Mouse (Mus musculus): ENCODE results near the gene Bcas1. TPM values are rescaled to one million over a fixed set of nuclear protein-coding genes. Genes with fewer than 3 reads are reported as not detected.

Bcas1 gene
- total and polyA plus RNA-seq, 3 experiments, result 0.13 to 0.35 TPM; not detected in 1

- Histone ChIP-seq H3K4me3 (ENCODE audit: control insufficient read depth in 1 of 2, insufficient read depth in 1 of 2, low read depth in 2 of 2, low read length in 2 of 2) (no peak overlapping the region), H3K27me3 (ENCODE audit: control insufficient read depth in 1 of 2, insufficient read depth in 2 of 2, low read length in 2 of 2) (no peaks in the 10 kb centered on the region), H3K79me2 (ENCODE audit: control insufficient read depth, insufficient read depth, low read length, poor library complexity) (no peaks in the 10 kb centered on the region), H3K27ac (ENCODE audit: control insufficient read depth, low read depth, low read length) (no peak overlapping the region), H3K36me3 (ENCODE audit: control insufficient read depth in 1 of 2, insufficient read depth in 2 of 2, low read length in 2 of 2) (no peaks in the 10 kb centered on the region), H3K9me3 (replicated peaks; ENCODE audit: insufficient read depth, low read length) (no peaks in the 10 kb centered on the region), H3K4me1 (ENCODE audit: control insufficient read depth in 1 of 2, insufficient read depth in 2 of 2, low read length in 2 of 2) (no peaks in the 10 kb centered on the region), H3K9ac (ENCODE audit: control insufficient read depth, low read depth, low read length, poor library complexity, severe bottlenecking) (no peak overlapping the region)
- TF ChIP-seq SMC3 (IDR thresholded peaks at IDR 0.05; ENCODE audit: low read depth, low read length) (no peak), ZMIZ1 (IDR thresholded peaks at IDR 0.05; ENCODE audit: low read depth, low read length) (no peak), CHD2 (IDR thresholded peaks at IDR 0.05; ENCODE audit: low read length) (no peak), KAT2A (conservative IDR thresholded peaks at IDR 0.05; ENCODE audit: low read depth, low read length) (no peak), MYC (IDR thresholded peaks at IDR 0.05; ENCODE audit: low read depth, low read length) (no peak), EP300 (IDR thresholded peaks at IDR 0.05; ENCODE audit: low read depth in 1 of 2, low read length in 2 of 2) (no peak), RCOR1 (IDR thresholded peaks at IDR 0.05; ENCODE audit: low read depth, low read length) (no peak), JUND (IDR thresholded peaks at IDR 0.05; ENCODE audit: low read depth, low read length) (no peak), NELFE (IDR thresholded peaks at IDR 0.05; ENCODE audit: low read depth, low read length) (no peak), MEF2A (IDR thresholded peaks at IDR 0.05; ENCODE audit: extremely low read depth, insufficient replicate concordance, low read depth, low read length, poor library complexity, severe bottlenecking) (no peak), TAL1 (IDR thresholded peaks at IDR 0.05; ENCODE audit: low read length) (no peak), TBP (IDR thresholded peaks at IDR 0.05; ENCODE audit: low read depth, low read length) (no peak)
- no peak for DNase-seq (ENCODE audit: low read depth, low spot score)
Measured at GRCm38 (mm10) chr2:170446843-170447383, 19.3 kb upstream of the Bcas1 start.

- Histone ChIP-seq H3K36me3 (ENCODE audit: control insufficient read depth in 1 of 2, insufficient read depth in 2 of 2, low read length in 2 of 2) (no peaks in the 10 kb centered on the region), H3K9ac (ENCODE audit: control insufficient read depth, low read depth, low read length, poor library complexity, severe bottlenecking) (no peak overlapping the region), H3K79me2 (ENCODE audit: control insufficient read depth, insufficient read depth, low read length, poor library complexity) (no peaks in the 10 kb centered on the region), H3K27me3 (ENCODE audit: control insufficient read depth in 1 of 2, insufficient read depth in 2 of 2, low read length in 2 of 2) (no peaks in the 10 kb centered on the region), H3K4me1 (ENCODE audit: control insufficient read depth in 1 of 2, insufficient read depth in 2 of 2, low read length in 2 of 2) (no peaks in the 10 kb centered on the region), H3K4me3 (ENCODE audit: control insufficient read depth in 1 of 2, insufficient read depth in 1 of 2, low read depth in 2 of 2, low read length in 2 of 2) (no peak overlapping the region), H3K27ac (ENCODE audit: control insufficient read depth, low read depth, low read length) (no peak overlapping the region), H3K9me3 (replicated peaks; ENCODE audit: insufficient read depth, low read length) (no peaks in the 10 kb centered on the region)
- TF ChIP-seq CTCF (IDR thresholded peaks at IDR 0.05 in 2 of 3, conservative IDR thresholded peaks at IDR 0.05 in 1 of 3; ENCODE audit: control insufficient read depth in 1 of 3, insufficient read depth in 1 of 3, low read depth in 2 of 3, low read length in 3 of 3, poor library complexity in 1 of 3, severe bottlenecking in 1 of 3) (no peak), EP300 (IDR thresholded peaks at IDR 0.05; ENCODE audit: low read depth in 1 of 2, low read length in 2 of 2) (no peak), MYC (IDR thresholded peaks at IDR 0.05; ENCODE audit: low read depth, low read length) (no peak), HCFC1 (IDR thresholded peaks at IDR 0.05; ENCODE audit: low read depth, low read length) (no peak), CHD1 (IDR thresholded peaks at IDR 0.05; ENCODE audit: low read depth, low read length) (no peak), TAL1 (IDR thresholded peaks at IDR 0.05; ENCODE audit: low read length) (no peak), ZNF384 (IDR thresholded peaks at IDR 0.05; ENCODE audit: low read depth, low read length) (no peak), POLR2AphosphoS2 (IDR thresholded peaks at IDR 0.05; ENCODE audit: low read length) (no peak), RCOR1 (IDR thresholded peaks at IDR 0.05; ENCODE audit: low read depth, low read length) (no peak), TCF12 (IDR thresholded peaks at IDR 0.05; ENCODE audit: low read depth, low read length) (no peak), USF2 (IDR thresholded peaks at IDR 0.05; ENCODE audit: borderline replicate concordance in 1 of 2, insufficient read depth in 1 of 2, low read depth in 1 of 2, low read length in 2 of 2) (no peak), MAZ (IDR thresholded peaks at IDR 0.05; ENCODE audit: low read depth, low read length) (no peak), GABPA (IDR thresholded peaks at IDR 0.05; ENCODE audit: low read depth, low read length) (no peak), UBTF (IDR thresholded peaks at IDR 0.05; ENCODE audit: borderline replicate concordance, insufficient read depth, low read depth, low read length) (no peak)
- DNase-seq (ENCODE audit: low read depth, low spot score), result no peak
Measured at GRCm38 (mm10) chr2:170445861-170446260, 18.2 kb upstream of the Bcas1 start.

All from MEL (cell line).